Comparison of ENCODE assay signal across 8 mouse cellular contexts in genomic region chr8:4868761-4869160, GRCm38 (mm10).
A peak's percentile ranks its signal among the peaks of the same experiment; 100 is the strongest.
DNase-seq lines count a peak whose midpoint lies in the region; ATAC-seq lines count a peak whose summit lies in the region.
"Not testable (repeated sequence)": the region's sequence is repeated elsewhere in the genome, so short reads cannot be mapped to it uniquely, and the experiment has no call there.

No protein-coding gene starts in this region.

- H3K27ac ChIP-seq in hindbrain, embryonic 10.5 days; kidney, embryonic 14.5 days (ENCODE audit: low read depth, low read length); liver, embryonic 11.5 days (ENCODE audit: low read depth, low read length); neural tube, embryonic 11.5 days (ENCODE audit: low read depth, low read length): not testable (repeated sequence)

- WGBS in hindbrain, embryonic 10.5 days: 90% methylated on average over 7 of the region's 7 CpGs
- WGBS in kidney, embryonic 14.5 days: 81% methylated on average over 7 of the region's 7 CpGs
- WGBS in liver, embryonic 11.5 days: 88% methylated on average over 5 of the region's 7 CpGs
- 81% methylated on average over 7 of the region's 7 CpGs for WGBS in neural tube, embryonic 11.5 days

- H3K27me3 ChIP-seq in hindbrain, embryonic 10.5 days (ENCODE audit: insufficient read depth, poor library complexity, severe bottlenecking); kidney, embryonic 14.5 days (ENCODE audit: control insufficient read depth, insufficient read depth, low read length); liver, embryonic 11.5 days (replicated peaks; ENCODE audit: control insufficient read depth, insufficient read depth, low read length); neural tube, embryonic 11.5 days (ENCODE audit: control insufficient read depth, insufficient read depth, low read length): not testable (repeated sequence)

- not testable (repeated sequence) for H3K36me3 ChIP-seq in hindbrain, embryonic 10.5 days; kidney, embryonic 14.5 days (ENCODE audit: control insufficient read depth, insufficient read depth, low read length); liver, embryonic 11.5 days (ENCODE audit: control insufficient read depth, insufficient read depth, low read length); neural tube, embryonic 11.5 days (ENCODE audit: control insufficient read depth, insufficient read depth, low read length)

- H3K9ac ChIP-seq in kidney, embryonic 14.5 days (ENCODE audit: low read depth, low read length); liver, embryonic 11.5 days (ENCODE audit: low read depth, low read length); neural tube, embryonic 11.5 days (ENCODE audit: low read length): not testable (repeated sequence)

- H3K4me1 ChIP-seq in hindbrain, embryonic 10.5 days (replicated peaks); kidney, embryonic 14.5 days (ENCODE audit: control insufficient read depth, insufficient read depth, low read length); liver, embryonic 11.5 days (replicated peaks; ENCODE audit: control insufficient read depth, insufficient read depth, low read length); neural tube, embryonic 11.5 days (ENCODE audit: control insufficient read depth, insufficient read depth, low read length): not testable (repeated sequence)

- H3K4me2 ChIP-seq in kidney, embryonic 14.5 days (replicated peaks; ENCODE audit: low read depth, low read length); liver, embryonic 11.5 days; neural tube, embryonic 11.5 days (ENCODE audit: low read depth): not testable (repeated sequence)

- not testable (repeated sequence) for H3K9me3 ChIP-seq in hindbrain, embryonic 10.5 days; kidney, embryonic 14.5 days (ENCODE audit: control insufficient read depth, low read length); liver, embryonic 11.5 days (ENCODE audit: control insufficient read depth, low read length); neural tube, embryonic 11.5 days (ENCODE audit: control insufficient read depth, low read length)

- not testable (repeated sequence) for H3K4me3 ChIP-seq in hindbrain, embryonic 10.5 days; kidney, embryonic 14.5 days (ENCODE audit: low read length); liver, embryonic 11.5 days (ENCODE audit: low read depth, low read length); neural tube, embryonic 11.5 days (ENCODE audit: low read depth, low read length)

- ATAC-seq in kidney, embryonic 14.5 days (ENCODE audit: low FRiP score, low TSS enrichment): peak; percentile 84; the same call in 1 of the 2 replicates
- 0 out of 2 replicates have a peak, but pooled peaks have one; percentile 51 for ATAC-seq in liver, embryonic 11.5 days (replicated peaks; ENCODE audit: low FRiP score)
- peak; percentile 88 for ATAC-seq in neural tube, embryonic 11.5 days (ENCODE audit: insufficient read depth, low FRiP score, low TSS enrichment)

- DNase-seq in WW6 (ENCODE audit: low read depth, low spot score): peak; percentile 36
- peak; percentile 38 for DNase-seq in embryo, embryonic 11.5 days (ENCODE audit: low read depth, low spot score)
- DNase-seq in hindbrain, embryonic 10.5 days (ENCODE audit: low spot score): peak; percentile 36
- DNase-seq in layer of hippocampus, postnatal 25 days (ENCODE audit: extremely low spot score in 1 of 2, low spot score in 1 of 2): peak; percentile 4 to 8
- not testable (repeated sequence) for DNase-seq in liver, embryonic 11.5 days (ENCODE audit: low spot score)
- peak; percentile 38 for DNase-seq in neural tube, embryonic 11.5 days (ENCODE audit: low spot score)
- peak; percentile 6 for DNase-seq in urinary bladder, postnatal 14 days (ENCODE audit: low spot score)
